Mouse (Mus musculus): Measurements from ENCODE around the gene Tprg. TPM values are rescaled to one million over a fixed set of nuclear protein-coding genes. Genes with fewer than 3 reads are reported as not detected.
A peak's percentile ranks its signal among the peaks of the same experiment; 100 is the strongest.

Gene Tprg
- polyA plus RNA-seq, 1 experiment = 0.15 TPM

DNA sequence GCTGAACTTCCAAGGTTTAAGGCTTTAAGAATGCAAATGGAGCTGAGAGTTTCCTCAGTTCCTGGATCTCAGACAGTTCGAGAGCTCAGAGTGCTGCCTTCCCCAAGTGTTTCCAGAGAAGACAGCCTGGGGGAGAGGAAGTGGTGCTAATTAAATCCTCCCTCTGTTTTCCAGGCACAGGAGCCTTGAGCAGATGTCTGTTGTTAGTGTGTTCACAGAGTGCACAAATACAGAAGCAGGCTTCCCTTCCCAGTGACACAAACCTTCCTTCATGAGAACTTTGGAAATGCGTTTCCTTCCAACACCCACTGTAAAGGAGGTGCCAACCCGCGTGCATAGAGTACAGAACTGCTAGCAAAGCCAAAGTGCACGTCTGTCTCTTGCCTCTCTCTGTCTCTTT is 27.4 kb downstream of the Tprg start:
- H3K27me3 ChIP-seq (ENCODE audit: control insufficient read depth, insufficient read depth, low read length) = no peaks in the 10 kb centered on the region
- no peak for DNase-seq
- no peaks in the 10 kb centered on the region for H3K36me3 ChIP-seq (ENCODE audit: control insufficient read depth, insufficient read depth, low read length)
- WGBS = 82% methylated on average over 5 of the region's 5 CpGs
- no peak for TF ChIP-seq POLR2A (IDR thresholded peaks at IDR 0.05; ENCODE audit: control insufficient read depth, extremely low read depth, insufficient read depth, low read length, poor library complexity)
- no peak for TF ChIP-seq CTCF (IDR thresholded peaks at IDR 0.05; ENCODE audit: borderline replicate concordance, control insufficient read depth, extremely low read depth, insufficient read depth, low read length, poor library complexity)
- H3K4me1 ChIP-seq (replicated peaks; ENCODE audit: control insufficient read depth, insufficient read depth, low read length) = no peaks in the 10 kb centered on the region
- H3K4me3 ChIP-seq (ENCODE audit: control insufficient read depth, insufficient read depth, low read length) = no peak overlapping the region
- H3K27ac ChIP-seq (ENCODE audit: control insufficient read depth, insufficient read depth, low read length) = no peak overlapping the region

GRCm38 (mm10) chr16:25315090-25315489 is 28.5 kb downstream of the Tprg start:
- H3K4me1 ChIP-seq (replicated peaks; ENCODE audit: control insufficient read depth, insufficient read depth, low read length) = no peaks in the 10 kb centered on the region
- H3K4me3 ChIP-seq (ENCODE audit: control insufficient read depth, insufficient read depth, low read length) = no peak overlapping the region
- H3K27ac ChIP-seq (ENCODE audit: control insufficient read depth, insufficient read depth, low read length) = no peak overlapping the region
- no peaks in the 10 kb centered on the region for H3K27me3 ChIP-seq (ENCODE audit: control insufficient read depth, insufficient read depth, low read length)
- DNase-seq = no peak
- no peaks in the 10 kb centered on the region for H3K36me3 ChIP-seq (ENCODE audit: control insufficient read depth, insufficient read depth, low read length)
- WGBS = 64% methylated on average over 3 of the region's 3 CpGs
- no peak for TF ChIP-seq CTCF (IDR thresholded peaks at IDR 0.05; ENCODE audit: borderline replicate concordance, control insufficient read depth, extremely low read depth, insufficient read depth, low read length, poor library complexity)
- no peak for TF ChIP-seq POLR2A (IDR thresholded peaks at IDR 0.05; ENCODE audit: control insufficient read depth, extremely low read depth, insufficient read depth, low read length, poor library complexity)

- Histone ChIP-seq H3K27me3 (ENCODE audit: control insufficient read depth, insufficient read depth, low read length) (no peaks in the 10 kb centered on the region), H3K4me3 (ENCODE audit: control insufficient read depth, insufficient read depth, low read length) (no peak overlapping the region), H3K4me1 (replicated peaks; ENCODE audit: control insufficient read depth, insufficient read depth, low read length) (no peaks in the 10 kb centered on the region), H3K36me3 (ENCODE audit: control insufficient read depth, insufficient read depth, low read length) (no peaks in the 10 kb centered on the region), H3K27ac (ENCODE audit: control insufficient read depth, insufficient read depth, low read length) (no peak overlapping the region)
- TF ChIP-seq POLR2A (IDR thresholded peaks at IDR 0.05; ENCODE audit: control insufficient read depth, extremely low read depth, insufficient read depth, low read length, poor library complexity) = no peak
- TF ChIP-seq CTCF (IDR thresholded peaks at IDR 0.05; ENCODE audit: borderline replicate concordance, control insufficient read depth, extremely low read depth, insufficient read depth, low read length, poor library complexity) = no peak
- DNase-seq = no peak
- 89% methylated on average over 2 of the region's 2 CpGs for WGBS
These were observed 39.1 kb downstream of the Tprg start for GRCm38 (mm10) chr16:25325631-25326238.

- H3K27me3 ChIP-seq (ENCODE audit: control insufficient read depth, insufficient read depth, low read length) = no peaks in the 10 kb centered on the region
- no peaks in the 10 kb centered on the region for H3K36me3 ChIP-seq (ENCODE audit: control insufficient read depth, insufficient read depth, low read length)
- WGBS = 93% methylated on average over 10 of the region's 10 CpGs
- H3K4me1 ChIP-seq (replicated peaks; ENCODE audit: control insufficient read depth, insufficient read depth, low read length) = no peaks in the 10 kb centered on the region
- no peak overlapping the region for H3K27ac ChIP-seq (ENCODE audit: control insufficient read depth, insufficient read depth, low read length)
- no peak for DNase-seq
- no peak for TF ChIP-seq CTCF (IDR thresholded peaks at IDR 0.05; ENCODE audit: borderline replicate concordance, control insufficient read depth, extremely low read depth, insufficient read depth, low read length, poor library complexity)
- TF ChIP-seq POLR2A (IDR thresholded peaks at IDR 0.05; ENCODE audit: control insufficient read depth, extremely low read depth, insufficient read depth, low read length, poor library complexity) = no peak
- H3K4me3 ChIP-seq (ENCODE audit: control insufficient read depth, insufficient read depth, low read length) = no peak overlapping the region
These were observed 46.9 kb downstream of the Tprg start for GRCm38 (mm10) chr16:25333279-25334219.

DNA sequence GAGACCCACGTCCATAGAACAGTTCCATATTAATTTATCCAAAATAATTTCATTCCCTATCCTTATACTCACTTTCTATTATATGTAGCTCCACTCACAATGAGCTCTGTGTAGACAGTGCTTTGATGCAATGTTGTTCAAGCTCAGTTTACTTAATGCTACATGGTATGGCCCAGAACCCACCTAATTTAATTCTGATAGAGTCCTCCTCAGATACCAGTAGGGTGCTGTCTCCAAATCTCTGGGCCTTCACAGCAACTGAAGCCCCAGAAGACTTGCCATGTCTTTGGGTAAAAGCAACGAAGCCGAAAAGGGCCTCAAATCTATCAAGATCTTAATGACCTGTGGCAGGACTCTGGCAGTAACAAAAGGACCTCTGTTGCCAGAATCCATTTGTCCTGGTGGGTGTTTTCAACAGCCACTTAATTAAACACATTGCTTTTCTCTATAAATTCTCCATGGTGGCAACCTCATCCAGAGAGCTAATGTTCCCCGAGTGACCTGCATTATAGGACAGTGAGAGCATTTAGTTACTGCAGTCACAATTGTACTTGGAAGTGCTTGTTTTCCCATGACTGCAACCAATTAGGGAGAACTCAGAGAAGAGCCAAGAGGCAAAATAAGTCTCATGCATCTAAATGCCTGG is 48.6 kb downstream of the Tprg start:
- WGBS = 85% methylated on average over 4 of the region's 4 CpGs
- Histone ChIP-seq H3K4me1 (replicated peaks; ENCODE audit: control insufficient read depth, insufficient read depth, low read length) (no peaks in the 10 kb centered on the region), H3K27me3 (ENCODE audit: control insufficient read depth, insufficient read depth, low read length) (no peaks in the 10 kb centered on the region), H3K27ac (ENCODE audit: control insufficient read depth, insufficient read depth, low read length) (no peak overlapping the region), H3K4me3 (ENCODE audit: control insufficient read depth, insufficient read depth, low read length) (no peak overlapping the region), H3K36me3 (ENCODE audit: control insufficient read depth, insufficient read depth, low read length) (no peaks in the 10 kb centered on the region)
- DNase-seq = no peak
- TF ChIP-seq POLR2A (IDR thresholded peaks at IDR 0.05; ENCODE audit: control insufficient read depth, extremely low read depth, insufficient read depth, low read length, poor library complexity) (no peak), CTCF (IDR thresholded peaks at IDR 0.05; ENCODE audit: borderline replicate concordance, control insufficient read depth, extremely low read depth, insufficient read depth, low read length, poor library complexity) (no peak)

DNA sequence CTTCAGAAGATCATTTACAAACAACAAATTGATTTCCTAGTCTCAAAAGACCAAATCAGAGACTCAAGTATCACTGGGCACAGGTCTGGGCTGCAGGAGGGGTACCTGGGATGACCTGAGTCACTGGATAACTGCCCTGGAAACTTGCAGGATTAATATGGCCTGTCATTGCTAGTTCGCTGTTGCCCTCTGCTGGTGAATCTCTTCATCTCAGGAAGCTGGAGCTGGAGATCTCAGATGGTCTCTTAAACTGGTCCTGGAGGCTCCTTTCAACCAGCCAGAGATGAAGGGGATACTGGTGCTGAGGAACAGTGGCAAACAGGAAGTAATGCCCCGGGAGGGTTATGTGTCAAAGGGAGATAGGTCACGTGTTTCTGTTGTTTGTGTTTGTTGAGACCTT is 63.0 kb downstream of the Tprg start:
- TF ChIP-seq CTCF (IDR thresholded peaks at IDR 0.05; ENCODE audit: borderline replicate concordance, control insufficient read depth, extremely low read depth, insufficient read depth, low read length, poor library complexity) (no peak), POLR2A (IDR thresholded peaks at IDR 0.05; ENCODE audit: control insufficient read depth, extremely low read depth, insufficient read depth, low read length, poor library complexity) (no peak)
- H3K27me3 ChIP-seq (ENCODE audit: control insufficient read depth, insufficient read depth, low read length) = no peaks in the 10 kb centered on the region
- H3K36me3 ChIP-seq (ENCODE audit: control insufficient read depth, insufficient read depth, low read length) = no peaks in the 10 kb centered on the region
- H3K27ac ChIP-seq (ENCODE audit: control insufficient read depth, insufficient read depth, low read length) = no peak overlapping the region
- WGBS = 4% methylated on average over 3 of the region's 3 CpGs
- H3K4me1 ChIP-seq (replicated peaks; ENCODE audit: control insufficient read depth, insufficient read depth, low read length) = no peaks in the 10 kb centered on the region
- H3K4me3 ChIP-seq (ENCODE audit: control insufficient read depth, insufficient read depth, low read length) = no peak overlapping the region
- peak; percentile 49 for DNase-seq
